Mouse (Mus musculus): Measurements from ENCODE around the gene Etl4. TPM values are rescaled to one million over a fixed set of nuclear protein-coding genes. Genes with fewer than 3 reads are reported as not detected.
"Not testable (repeated sequence)": the region's sequence is repeated elsewhere in the genome, so short reads cannot be mapped to it uniquely, and the experiment has no call there.

The Etl4 gene
- total RNA-seq, 1 experiment from 2014 or later, result not detected

- ATAC-seq (replicated peaks; ENCODE audit: insufficient number of reproducible peaks, low FRiP score, low TSS enrichment, poor library complexity, severe bottlenecking), result no peak
These were observed 222.2 kb downstream of the Etl4 start for GRCm38 (mm10) chr2:20131792-20132191.

GRCm38 (mm10) chr2:20138426-20138825 lies 228.8 kb downstream of the Etl4 start:
- ATAC-seq (replicated peaks; ENCODE audit: insufficient number of reproducible peaks, low FRiP score, low TSS enrichment, poor library complexity, severe bottlenecking), result no peak

DNA sequence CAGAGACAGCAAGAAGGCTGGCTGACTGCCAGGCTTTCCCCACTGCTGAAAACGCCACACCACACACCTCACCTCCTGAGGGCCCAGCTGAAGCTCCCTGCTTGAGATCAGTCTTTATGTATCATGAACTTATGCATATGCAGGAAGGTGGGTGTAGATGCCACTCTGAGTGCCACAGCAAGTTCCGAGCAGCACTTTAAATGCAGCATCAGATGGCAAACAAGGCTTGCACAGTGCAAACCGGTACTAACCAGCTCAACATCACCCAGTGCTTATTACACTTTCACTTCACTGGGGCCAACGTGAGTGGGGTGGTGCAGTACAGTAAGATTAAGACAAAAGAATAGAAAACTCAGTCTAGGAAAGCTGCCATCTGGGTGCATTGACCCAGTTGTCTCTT lies 235.8 kb downstream of the Etl4 start:
- ATAC-seq (replicated peaks; ENCODE audit: insufficient number of reproducible peaks, low FRiP score, low TSS enrichment, poor library complexity, severe bottlenecking), result no peak

DNA sequence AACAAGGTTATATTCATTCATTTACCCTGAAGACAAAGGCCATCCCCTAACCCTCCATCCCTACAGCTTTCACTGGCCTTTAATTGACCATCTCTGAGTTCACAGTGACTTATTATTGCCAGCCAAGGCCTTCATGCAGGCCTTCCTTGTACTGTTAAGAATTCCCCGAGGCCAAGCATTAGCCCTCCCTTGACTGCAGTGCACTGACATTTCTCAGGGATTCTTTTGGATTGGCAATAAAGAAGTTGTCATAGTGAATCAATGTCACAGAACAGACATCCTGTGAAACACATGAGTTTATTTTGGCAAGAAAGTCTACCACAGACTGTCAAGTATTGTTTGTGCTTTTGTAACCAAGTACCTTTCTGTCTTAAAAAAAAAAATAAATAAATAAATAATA lies 257.5 kb downstream of the Etl4 start:
- no peak for ATAC-seq (replicated peaks; ENCODE audit: insufficient number of reproducible peaks, low FRiP score, low TSS enrichment, poor library complexity, severe bottlenecking)

DNA sequence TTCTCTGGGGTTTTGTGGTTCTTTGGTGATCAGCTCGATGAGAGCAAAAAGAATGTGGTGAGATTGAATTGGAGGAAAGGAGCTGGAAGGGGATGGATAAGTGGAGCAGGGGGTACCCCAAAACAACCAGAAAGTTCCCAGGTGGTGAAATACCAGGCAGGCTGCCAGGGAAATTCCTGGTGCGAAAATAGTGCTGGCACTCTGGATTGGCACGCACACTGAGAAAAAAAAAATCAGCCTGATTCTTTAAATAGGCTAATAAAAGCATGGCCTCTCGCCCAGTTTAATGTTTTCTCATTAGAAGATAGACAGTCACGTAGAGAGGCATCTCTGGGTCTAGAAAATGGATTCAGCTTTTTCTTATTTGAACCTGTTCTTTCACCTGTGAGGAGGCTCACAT lies 258.0 kb downstream of the Etl4 start:
- ATAC-seq (replicated peaks; ENCODE audit: insufficient number of reproducible peaks, low FRiP score, low TSS enrichment, poor library complexity, severe bottlenecking), result no peak

DNA sequence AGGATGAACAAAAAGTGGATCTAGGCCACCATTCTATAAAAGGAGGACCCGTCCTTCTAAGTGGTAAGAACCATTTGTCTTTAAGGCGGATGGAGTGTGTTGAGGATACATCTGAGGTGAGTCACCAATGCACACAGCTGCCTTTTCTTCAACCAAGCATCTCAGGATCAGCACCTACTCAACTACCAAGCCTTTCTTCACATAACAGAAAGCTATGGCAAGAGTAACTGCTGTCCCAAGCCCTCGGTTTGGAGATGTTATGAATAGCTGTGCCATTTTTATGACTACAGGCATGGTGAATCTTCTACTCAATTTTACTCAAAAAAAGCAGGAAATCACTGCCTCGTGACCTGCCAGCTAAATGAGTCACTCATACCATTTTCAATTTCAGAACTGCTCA lies 258.6 kb downstream of the Etl4 start:
- no peak for ATAC-seq (replicated peaks; ENCODE audit: insufficient number of reproducible peaks, low FRiP score, low TSS enrichment, poor library complexity, severe bottlenecking)

DNA sequence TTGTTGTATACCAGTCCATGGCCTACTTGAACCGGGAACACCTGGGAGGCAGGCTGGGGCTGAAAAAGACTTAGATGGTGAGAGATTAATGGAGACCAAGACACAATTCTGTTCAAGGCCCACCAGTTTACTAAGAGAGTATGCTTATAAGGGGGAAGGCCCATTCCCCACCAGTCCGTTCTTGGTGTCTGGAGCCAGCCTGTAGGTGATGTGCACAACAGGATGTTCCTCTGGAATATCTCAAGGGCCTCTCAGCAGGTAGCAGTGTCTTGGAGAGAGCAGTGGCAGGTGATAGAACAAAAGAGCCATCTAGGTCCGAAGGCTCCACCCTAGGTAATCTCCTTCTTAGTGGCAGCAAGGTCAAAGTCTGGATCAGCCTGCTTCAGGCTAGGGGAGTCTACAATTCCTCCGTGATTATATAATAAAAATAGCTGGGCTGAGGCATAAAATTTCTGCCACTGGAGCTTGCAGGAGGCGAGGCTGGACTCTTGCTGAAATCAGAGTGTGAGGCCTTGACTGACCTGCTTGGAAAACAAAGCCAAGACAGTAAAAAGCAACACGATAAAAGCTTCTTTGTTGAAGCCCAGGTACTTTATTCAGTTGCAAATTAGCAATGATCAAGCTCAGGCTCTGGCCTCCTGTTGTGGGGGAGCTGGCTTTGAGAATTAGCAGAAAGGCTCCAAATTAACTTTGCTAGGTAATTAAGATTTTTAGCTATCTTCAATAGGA lies 267.0 kb downstream of the Etl4 start:
- ATAC-seq (replicated peaks; ENCODE audit: insufficient number of reproducible peaks, low FRiP score, low TSS enrichment, poor library complexity, severe bottlenecking), result not testable (repeated sequence)

DNA sequence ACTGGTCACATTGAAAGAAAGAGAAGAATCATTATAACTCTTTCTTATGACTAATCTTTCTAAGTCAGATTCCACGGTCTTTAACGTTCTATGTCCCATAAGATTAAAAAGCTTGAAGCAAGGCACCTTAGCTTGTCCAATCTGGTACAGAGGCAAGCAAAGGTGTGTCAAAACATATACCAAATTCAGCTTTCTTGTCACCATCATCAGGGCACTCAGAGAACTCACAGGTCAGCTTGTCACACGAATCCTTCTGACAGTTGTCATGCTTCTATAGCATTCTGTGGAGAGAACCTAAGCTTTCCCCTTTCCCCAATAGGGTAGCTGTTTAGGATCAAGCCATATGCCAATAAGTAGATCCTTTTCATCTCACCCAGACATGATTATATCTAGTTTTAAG lies 267.7 kb downstream of the Etl4 start:
- ATAC-seq (replicated peaks; ENCODE audit: insufficient number of reproducible peaks, low FRiP score, low TSS enrichment, poor library complexity, severe bottlenecking), result not testable (repeated sequence)

GRCm38 (mm10) chr2:20180561-20180960 lies 271.0 kb downstream of the Etl4 start:
- not testable (repeated sequence) for ATAC-seq (replicated peaks; ENCODE audit: insufficient number of reproducible peaks, low FRiP score, low TSS enrichment, poor library complexity, severe bottlenecking)

DNA sequence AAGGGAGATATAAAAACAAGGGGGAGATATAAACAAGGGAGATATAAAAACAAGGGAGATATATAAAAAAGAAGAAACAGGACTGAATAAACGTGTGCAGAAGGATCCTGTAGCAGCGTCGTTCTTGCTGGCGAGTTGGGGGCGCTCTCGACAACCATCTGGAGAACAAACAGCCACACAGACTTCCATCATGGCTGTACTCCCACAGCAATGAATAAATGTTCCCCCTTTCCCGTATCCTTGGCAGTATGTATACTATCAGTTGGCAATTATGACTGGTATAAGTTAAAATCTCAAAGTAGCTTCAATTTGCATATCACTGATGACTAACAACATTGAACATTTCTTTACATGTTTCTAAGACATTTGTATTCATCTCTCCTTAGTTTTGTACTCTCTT lies 277.6 kb downstream of the Etl4 start:
- ATAC-seq (replicated peaks; ENCODE audit: insufficient number of reproducible peaks, low FRiP score, low TSS enrichment, poor library complexity, severe bottlenecking), result not testable (repeated sequence)

GRCm38 (mm10) chr2:20203011-20203410 lies 293.4 kb downstream of the Etl4 start:
- no peak for ATAC-seq (replicated peaks; ENCODE audit: insufficient number of reproducible peaks, low FRiP score, low TSS enrichment, poor library complexity, severe bottlenecking)

- ATAC-seq (replicated peaks; ENCODE audit: insufficient number of reproducible peaks, low FRiP score, low TSS enrichment, poor library complexity, severe bottlenecking), result no peak
These were observed 297.1 kb downstream of the Etl4 start for GRCm38 (mm10) chr2:20206647-20207046.

- no peak for ATAC-seq (replicated peaks; ENCODE audit: insufficient number of reproducible peaks, low FRiP score, low TSS enrichment, poor library complexity, severe bottlenecking)
These were observed 299.2 kb downstream of the Etl4 start for GRCm38 (mm10) chr2:20208683-20209194.

DNA sequence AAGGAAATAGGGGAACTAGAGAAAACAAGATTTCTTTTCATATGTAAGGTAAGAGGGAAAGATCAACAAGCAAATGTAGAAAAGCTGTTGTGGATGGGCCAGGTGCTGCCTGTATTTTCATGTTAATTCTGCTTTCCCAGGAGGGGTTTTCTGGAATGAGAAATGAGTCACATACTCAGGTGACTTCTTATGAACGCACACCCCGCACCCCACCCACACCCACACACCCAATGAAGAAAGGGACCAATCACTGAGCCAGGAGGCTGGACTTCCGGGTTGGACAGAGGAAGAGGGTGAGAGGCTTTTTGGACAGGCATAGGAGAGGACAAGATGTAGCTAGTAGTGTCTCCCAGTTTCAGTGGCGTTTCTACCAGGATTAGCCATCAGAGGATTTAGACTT lies 299.8 kb downstream of the Etl4 start:
- ATAC-seq (replicated peaks; ENCODE audit: insufficient number of reproducible peaks, low FRiP score, low TSS enrichment, poor library complexity, severe bottlenecking), result no peak

DNA sequence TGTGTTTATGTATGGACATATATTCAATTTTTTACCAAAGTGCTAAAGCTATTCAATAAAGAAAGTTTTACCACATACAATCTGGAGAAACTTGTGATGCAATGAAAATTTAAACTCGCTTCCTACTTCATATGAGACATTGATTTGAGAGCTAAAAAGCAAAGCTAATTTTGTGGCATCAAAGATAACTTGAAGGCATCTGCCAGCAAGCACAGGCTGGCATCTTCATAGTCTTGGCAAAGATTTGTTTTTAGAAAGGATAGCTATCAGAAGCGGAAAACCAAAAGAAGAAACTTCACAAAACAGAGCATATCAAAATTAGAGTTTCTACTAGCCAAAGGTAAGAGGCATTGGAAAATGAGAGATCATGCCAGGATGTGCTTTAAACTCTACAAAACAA lies 306.7 kb downstream of the Etl4 start:
- no peak for ATAC-seq (replicated peaks; ENCODE audit: insufficient number of reproducible peaks, low FRiP score, low TSS enrichment, poor library complexity, severe bottlenecking)

- ATAC-seq (replicated peaks; ENCODE audit: insufficient number of reproducible peaks, low FRiP score, low TSS enrichment, poor library complexity, severe bottlenecking), result no peak
These were observed 307.3 kb downstream of the Etl4 start for GRCm38 (mm10) chr2:20216686-20217437.

DNA sequence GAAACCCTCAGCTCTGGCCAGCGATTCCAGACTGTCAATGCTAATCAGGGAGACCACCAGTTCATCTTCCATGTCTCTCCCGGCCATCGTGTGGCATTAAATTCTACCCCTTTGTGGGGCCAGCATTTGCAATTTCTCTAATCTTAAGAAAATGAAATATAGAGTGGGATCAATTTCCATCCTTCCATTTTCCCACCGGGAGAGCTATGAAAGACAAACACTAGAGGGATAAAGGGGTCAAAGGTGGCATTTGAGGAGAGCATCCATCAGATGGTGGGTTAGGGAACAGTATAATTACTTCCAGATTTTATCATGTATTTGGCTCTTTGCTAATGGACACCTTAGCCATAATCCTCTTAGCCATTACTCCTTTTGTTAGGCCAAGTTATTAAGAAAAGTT lies 321.8 kb downstream of the Etl4 start:
- no peak for ATAC-seq (replicated peaks; ENCODE audit: insufficient number of reproducible peaks, low FRiP score, low TSS enrichment, poor library complexity, severe bottlenecking)

- ATAC-seq (replicated peaks; ENCODE audit: insufficient number of reproducible peaks, low FRiP score, low TSS enrichment, poor library complexity, severe bottlenecking), result no peak
These were observed 338.6 kb downstream of the Etl4 start for GRCm38 (mm10) chr2:20248043-20248664.

DNA sequence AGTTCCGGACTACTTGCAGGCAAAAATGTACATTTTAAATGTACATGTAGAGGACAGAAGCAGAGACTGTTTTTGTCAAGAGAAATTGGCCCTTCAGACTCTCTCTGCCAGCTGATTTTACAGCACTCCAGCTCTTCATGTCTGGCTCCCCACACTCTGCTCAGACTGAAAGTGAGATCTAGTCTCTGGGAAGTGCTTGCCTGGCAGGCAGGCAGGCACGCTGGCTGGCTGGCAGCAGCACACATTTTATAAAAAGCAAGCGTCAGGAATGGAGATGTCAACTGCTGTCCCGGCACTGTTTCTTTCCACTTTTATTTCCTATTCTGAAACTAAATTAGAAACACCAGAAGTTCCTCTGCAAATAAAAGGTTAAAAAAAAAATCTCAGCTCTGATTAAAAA lies 339.8 kb downstream of the Etl4 start:
- no peak for ATAC-seq (replicated peaks; ENCODE audit: insufficient number of reproducible peaks, low FRiP score, low TSS enrichment, poor library complexity, severe bottlenecking)

DNA sequence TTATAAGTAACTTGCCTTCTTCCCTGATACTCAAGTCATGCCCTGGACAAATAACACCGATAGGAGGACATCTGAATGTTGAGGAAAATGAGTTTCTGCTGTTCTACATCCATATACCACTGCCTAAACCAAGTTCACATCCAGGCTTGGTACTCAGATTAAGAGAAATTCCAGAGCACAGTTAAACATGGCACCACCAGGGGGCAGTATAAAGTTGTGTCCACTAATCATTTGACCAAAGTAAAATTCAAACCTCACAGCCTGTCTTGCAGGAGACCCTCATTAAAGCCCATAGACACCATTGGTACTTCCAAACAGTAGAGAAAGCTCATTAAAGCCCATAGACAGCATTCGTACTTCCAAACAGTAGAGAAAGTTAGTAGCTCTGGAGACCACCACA lies 366.5 kb downstream of the Etl4 start:
- no peak for ATAC-seq (replicated peaks; ENCODE audit: insufficient number of reproducible peaks, low FRiP score, low TSS enrichment, poor library complexity, severe bottlenecking)
